Mouse (Mus musculus): ENCODE measurements around the gene Rprd1b. TPM values are rescaled to one million over a fixed set of nuclear protein-coding genes. Genes with fewer than 3 reads are reported as not detected.

The Rprd1b gene
- total RNA-seq, 2 experiments from 2014 or later, result 37.3 to 39.1 TPM

DNA sequence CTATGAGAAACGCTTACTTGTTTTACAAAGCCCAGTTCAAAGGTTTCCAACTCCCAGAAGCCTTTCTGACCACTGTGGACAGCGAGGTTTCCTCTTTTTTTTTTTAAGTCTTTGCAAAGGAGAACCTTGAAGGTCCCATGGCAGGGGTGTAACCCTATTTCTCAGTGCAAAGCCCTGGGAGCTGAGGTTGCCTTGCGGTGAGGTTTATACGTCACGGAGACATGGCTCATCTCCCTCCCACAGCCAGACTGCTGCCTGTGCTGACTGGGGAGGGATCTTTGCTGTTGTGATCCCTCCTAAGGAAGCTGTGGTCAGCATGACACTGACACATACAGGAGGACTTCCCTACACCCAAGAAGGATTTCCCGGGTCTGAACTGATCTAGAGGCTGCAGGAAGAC, 104.8 kb downstream of the Rprd1b start:
- intact Hi-C loops (cut with DNase I), result no loop called here
- DNase-seq (ENCODE audit: extremely low spot score in 1 of 2, low spot score in 2 of 2), result no peak

DNA sequence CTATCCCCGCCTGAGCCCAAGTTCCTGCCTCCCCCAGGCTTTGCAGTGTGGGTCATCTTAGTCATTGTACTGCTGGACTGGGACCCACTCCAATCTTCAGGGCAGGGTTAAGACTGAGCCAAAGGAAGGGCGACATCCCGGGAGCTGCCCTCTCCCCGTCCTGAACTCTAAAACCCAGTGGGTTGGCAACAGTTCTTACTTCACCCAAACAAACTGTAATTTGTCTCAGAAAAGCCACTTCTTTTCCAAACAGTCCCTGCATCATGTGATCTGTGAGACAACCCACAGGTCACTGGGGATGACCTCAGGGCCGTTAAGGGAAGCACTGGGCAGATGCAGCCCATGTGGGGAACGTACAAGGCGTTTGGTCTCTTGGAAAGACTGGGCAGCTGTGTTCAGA, 107.9 kb downstream of the Rprd1b start:
- intact Hi-C loops (cut with DNase I), result no loop called here
- DNase-seq (ENCODE audit: extremely low spot score in 1 of 2, low spot score in 2 of 2), result no peak

DNA sequence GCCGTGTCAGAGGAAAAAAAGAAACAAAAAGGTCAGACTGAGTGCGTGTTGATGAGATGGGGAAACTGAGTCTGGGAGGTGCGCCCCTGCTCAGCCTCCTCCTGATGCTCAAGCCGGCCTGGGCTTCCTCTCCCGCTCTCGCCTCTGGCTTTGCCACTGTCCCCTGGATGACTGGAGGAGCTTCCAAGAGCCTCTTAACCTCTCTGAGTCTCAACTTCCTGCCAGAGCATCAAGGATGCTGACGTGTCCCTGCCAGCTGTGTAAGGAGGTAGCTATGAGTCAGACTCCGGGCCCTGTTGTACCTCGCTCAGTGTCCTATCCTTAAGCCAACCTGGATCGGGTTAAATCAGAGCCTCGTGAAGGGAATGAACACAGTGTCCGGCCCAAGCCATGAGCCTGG, 109.5 kb downstream of the Rprd1b start:
- intact Hi-C loops (cut with DNase I), result no loop called here
- no peak for DNase-seq (ENCODE audit: extremely low spot score in 1 of 2, low spot score in 2 of 2)

DNA sequence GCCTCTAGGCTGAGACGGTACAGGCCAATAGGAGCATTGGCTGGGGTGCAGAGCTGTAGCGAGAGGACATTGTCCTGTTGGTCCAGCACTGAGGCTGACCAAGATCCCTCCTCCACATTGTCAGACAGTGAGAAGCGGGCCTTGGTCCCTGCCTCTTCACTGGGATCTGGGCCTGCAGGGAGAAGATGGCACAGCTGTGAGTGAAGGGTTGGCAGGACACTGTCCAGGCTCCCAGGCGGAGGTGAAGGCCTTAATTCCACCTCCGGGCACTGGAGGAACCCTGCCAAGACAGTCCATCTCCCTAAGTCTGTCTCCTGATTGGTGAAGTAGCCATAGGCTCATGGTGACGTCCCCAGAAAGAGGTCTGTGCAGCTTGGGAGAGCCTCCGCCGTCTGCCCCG, 110.5 kb downstream of the Rprd1b start:
- intact Hi-C loops (cut with DNase I), result no loop called here
- DNase-seq (ENCODE audit: extremely low spot score in 1 of 2, low spot score in 2 of 2), result no peak

DNA sequence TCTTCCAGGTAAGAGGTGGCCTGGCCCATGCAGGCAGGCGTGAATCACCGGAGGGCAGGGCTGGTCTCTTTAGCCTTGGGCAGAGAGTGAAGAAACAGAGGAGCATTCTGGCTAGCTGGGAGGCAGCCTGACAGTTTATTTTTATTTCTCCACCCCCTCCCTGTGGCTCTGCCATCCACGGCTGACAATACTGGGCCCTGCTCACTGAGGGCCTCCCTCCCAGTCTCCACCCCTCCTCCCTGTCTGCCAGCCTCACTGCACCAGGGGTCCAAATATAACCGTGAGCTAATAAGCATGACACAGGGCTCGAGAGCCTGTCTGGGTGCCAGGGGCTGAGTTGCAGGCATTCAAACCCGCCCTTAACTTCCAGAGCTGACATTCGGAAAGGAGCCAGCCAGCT, 111.3 kb downstream of the Rprd1b start:
- intact Hi-C loops (cut with DNase I), result loop anchor here (5.0 kb wide), 1 partner anchor 32 kb away; no protein-coding TSS in a partner anchor
- no peak for DNase-seq (ENCODE audit: extremely low spot score in 1 of 2, low spot score in 2 of 2)

DNA sequence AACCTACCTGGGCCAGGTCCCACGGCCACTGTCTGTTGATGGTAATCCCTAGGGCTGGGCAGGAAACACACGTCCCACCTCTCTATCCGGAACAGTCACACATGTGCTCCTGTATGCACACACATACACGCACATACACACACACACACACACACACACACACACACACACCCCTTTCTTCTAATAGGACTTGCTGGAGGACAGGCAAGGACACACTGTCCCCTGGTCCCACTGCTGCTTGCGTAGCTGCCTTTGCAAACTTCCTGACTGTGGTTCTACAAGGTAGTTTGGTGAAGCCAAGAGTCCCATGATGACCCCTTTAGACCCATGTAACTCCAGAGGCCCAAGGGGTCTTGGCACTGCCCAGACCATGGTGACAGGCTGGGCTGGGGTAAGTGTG, 112.4 kb downstream of the Rprd1b start:
- no peak for DNase-seq (ENCODE audit: extremely low spot score in 1 of 2, low spot score in 2 of 2)
- intact Hi-C loops (cut with DNase I), result loop anchor here (5.0 kb wide), 1 partner anchor 33 kb away; no protein-coding TSS in a partner anchor

DNA sequence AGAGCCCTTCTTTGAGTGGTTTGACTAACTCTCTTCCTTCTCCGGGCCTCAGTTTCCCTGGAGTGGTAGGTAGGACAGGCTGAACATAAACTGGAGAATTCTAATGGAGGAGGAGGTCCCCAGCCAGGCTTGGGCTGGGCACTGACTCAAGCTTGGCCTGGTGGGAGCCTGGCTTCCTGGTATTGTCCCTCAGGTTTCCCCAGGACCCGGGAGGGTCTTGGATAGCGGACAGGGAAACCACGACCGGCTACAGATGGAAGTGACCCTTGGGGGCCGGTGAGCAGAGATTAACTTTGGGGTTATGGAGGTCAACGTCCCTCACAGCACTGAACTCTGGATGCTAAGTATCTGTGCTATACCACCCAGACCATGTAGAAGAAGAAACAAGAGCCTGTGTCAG, 113.0 kb downstream of the Rprd1b start:
- no peak for DNase-seq (ENCODE audit: extremely low spot score in 1 of 2, low spot score in 2 of 2)
- intact Hi-C loops (cut with DNase I), result loop anchor here (5.0 kb wide), 1 partner anchor 34 kb away; no protein-coding TSS in a partner anchor

DNA sequence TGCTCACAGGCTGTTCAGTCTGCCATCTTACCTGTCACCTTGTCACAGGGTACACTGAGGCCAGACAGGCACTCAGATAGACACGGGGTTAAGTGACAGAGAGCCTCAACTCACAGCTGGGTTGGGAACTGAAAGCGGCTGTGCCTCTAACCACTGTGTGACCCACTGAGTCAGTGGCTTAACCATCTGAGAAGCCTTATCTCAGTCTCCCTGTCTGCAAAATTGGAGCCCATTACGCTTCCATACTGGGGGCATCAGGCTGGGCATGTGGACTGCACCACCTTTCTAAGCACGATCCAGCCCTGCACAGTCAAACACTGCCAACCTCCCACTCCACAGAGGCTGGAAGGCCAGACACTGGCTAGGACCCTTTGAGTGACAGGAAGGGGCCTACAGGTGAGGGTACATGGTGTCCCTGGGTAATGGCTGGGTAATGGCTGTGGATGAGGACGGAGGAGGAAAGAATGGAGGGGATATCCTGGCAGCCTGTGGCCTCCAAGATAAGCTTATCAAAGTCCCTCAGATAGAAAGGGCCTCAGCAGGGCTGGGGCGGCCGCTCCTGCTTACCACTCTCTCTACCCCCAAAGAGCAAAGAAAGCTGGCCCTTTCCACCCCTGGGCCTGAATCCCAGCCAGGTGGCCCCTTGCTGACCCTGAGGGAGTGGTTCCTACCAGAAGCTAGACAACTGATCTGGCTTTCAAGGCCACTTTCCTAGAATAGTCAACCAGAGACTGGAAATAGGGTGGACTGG, 113.6 kb downstream of the Rprd1b start:
- DNase-seq (ENCODE audit: extremely low spot score in 1 of 2, low spot score in 2 of 2), result no peak
- intact Hi-C loops (cut with DNase I), result loop anchor here (5.0 kb wide), 1 partner anchor 35 kb away; no protein-coding TSS in a partner anchor

DNA sequence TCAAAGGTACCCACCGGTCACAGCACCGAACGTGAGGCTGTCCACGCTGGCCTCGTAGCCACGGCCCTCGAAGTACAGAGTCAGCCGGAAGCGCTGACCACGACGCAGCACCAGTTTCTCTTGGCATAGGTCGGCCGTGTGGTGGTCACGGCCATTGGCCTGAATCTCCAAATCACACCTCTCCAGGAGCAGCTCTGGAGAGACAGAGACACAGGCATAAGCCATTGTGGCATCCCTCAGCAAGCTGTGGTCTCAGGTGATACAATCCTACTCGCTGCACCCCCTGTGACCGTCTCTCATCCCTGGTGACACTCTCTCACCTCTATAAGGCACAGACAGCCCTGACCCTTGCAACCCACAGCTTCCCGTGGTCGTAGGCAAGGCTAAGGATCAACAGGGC, 114.7 kb downstream of the Rprd1b start:
- DNase-seq (ENCODE audit: extremely low spot score in 1 of 2, low spot score in 2 of 2), result no peak
- intact Hi-C loops (cut with DNase I), result loop anchor here (5.0 kb wide), 1 partner anchor 36 kb away; no protein-coding TSS in a partner anchor

DNA sequence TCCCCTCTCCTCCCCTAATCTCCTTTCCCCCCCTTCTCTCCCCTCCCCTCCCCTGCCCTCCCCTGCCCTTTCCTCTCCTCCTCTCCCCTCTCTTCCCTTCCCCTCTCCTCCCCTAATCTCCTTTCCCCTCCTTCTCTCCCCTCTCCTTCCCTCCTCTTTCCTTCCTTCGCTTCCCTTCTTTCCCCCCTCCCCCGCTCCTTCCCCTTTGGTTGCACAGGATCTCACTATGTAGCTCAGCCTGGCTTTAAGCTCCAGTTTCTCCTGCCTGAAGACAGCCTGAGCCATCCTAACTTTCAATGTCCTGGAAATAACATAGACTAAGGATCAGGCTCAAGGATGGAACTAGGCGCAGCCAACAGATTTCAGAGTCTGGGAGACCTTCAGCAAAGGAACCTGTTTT, 115.5 kb downstream of the Rprd1b start:
- intact Hi-C loops (cut with DNase I), result loop anchor here (5.0 kb wide), 1 partner anchor 37 kb away; no protein-coding TSS in a partner anchor
- no peak for DNase-seq (ENCODE audit: extremely low spot score in 1 of 2, low spot score in 2 of 2)

DNA sequence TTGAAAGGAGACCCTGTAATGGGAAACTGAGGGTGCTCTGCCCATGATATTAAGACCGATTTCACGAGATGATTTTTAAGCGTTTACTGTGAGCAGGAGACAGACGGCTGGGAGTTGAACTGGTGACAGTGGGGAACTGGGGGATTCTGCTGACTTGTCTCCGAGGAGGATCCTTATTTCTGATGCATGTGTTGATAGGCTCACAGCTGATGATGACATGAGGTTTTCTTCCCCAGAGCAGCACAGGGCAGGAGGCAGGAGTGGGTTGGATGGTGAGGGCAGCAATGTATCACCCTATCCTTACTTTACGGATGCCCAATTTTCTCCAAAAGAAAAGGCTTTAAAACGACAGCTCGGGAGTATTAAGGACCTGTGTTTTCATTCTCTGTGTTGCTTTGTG, 116.0 kb downstream of the Rprd1b start:
- intact Hi-C loops (cut with DNase I), result loop anchor here (5.0 kb wide), 1 partner anchor 37 kb away; no protein-coding TSS in a partner anchor

DNA sequence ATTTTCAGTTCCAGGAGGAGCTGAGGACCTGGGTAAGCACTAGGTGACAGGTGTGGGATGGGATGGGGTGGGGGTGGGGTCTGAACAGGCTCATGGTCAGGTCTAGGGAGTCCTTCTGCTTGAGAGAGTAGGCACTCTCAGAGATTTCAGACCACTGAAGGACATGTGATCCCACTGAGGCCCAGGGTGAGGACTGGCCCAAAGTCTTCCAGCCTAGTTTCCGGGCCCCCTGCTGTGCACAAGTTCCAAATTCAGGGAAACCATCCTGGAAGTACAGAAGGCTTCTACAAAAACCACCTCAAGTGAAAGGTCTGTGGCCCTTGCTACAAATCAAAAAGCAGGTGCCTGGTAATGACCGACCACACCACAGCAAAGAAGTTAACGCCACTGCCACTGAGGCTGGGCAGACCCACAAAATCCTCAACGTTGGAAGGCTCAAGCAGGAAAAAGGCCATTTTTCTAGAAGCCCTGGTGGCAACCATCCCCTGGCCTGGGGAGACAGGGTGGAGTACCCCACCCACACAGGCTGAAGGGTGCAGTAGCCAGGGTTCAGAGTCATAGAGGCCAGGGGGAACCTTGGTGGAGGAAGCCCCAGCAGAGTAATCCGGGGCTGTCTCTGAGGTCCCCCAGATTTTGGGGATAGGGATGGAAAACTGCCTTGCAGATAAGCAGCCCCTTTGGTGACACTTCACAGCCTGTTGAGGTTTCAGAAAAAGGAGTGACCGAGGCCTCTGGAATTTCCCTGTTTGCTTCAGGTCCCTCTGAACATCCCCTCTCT, 116.6 kb downstream of the Rprd1b start:
- intact Hi-C loops (cut with DNase I), result loop anchor here (5.0 kb wide), 1 partner anchor 38 kb away; no protein-coding TSS in a partner anchor
- DNase-seq (ENCODE audit: extremely low spot score in 1 of 2, low spot score in 2 of 2), result no peak

More for the DNA sequence above, 116.0 kb downstream of the Rprd1b start:
- DNase-seq (ENCODE audit: extremely low spot score in 1 of 2, low spot score in 2 of 2), result no peak

DNA sequence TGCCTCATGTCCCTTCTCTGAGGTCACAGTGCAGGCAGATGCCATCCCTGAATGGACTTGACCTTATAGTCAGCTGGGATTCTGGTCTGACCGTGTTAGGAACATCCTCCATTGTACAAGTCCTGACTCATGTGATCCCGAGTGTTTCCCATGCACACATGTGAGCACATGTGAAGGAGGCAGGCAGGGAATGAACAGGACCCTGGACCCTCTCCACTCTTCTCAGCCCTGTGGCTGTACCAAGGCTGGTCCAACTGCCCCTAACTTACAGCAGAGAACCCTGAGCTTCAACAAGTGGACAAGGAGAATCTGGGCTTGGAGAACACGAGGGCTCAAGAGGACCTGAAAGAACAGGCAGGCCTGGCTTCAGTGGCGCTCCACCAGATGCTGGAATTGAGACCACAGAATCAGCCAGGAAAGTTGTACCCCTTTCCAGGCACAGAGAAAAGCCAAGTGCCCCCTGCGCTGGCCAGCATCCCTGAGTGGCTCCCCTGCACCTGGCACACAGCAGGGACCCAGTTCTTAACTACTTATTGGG, 117.3 kb downstream of the Rprd1b start:
- DNase-seq (ENCODE audit: extremely low spot score in 1 of 2, low spot score in 2 of 2), result no peak
- intact Hi-C loops (cut with DNase I), result no loop called here

DNA sequence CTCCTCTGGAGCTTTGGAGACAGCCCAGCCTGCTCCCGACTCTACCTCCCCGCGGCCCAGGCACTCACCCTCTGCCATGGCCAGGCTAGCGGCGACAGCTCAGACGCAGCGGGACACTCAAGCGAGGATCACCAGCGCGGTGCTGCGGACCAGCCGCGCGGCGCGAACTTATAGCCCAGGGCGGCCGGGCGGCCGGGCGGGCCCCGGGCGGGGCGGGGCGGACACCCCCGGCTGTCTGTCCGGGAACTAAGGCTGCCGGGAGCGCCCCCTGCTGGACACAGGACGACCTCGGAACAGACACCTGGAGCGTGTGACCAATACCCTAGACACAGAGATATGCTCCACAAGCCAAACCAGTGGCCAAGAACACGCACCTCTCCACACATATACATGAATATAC, 117.9 kb downstream of the Rprd1b start, which contains the start of gene Tgm2:
Gene Tgm2, minus strand, starts transcription at position 214 of the 400 bp plus-strand sequence.
- intact Hi-C loops (cut with DNase I), result no loop called here
- peak in 1 of 2 experiments; percentile 89 for DNase-seq (ENCODE audit: extremely low spot score in 1 of 2, low spot score in 2 of 2)

DNA sequence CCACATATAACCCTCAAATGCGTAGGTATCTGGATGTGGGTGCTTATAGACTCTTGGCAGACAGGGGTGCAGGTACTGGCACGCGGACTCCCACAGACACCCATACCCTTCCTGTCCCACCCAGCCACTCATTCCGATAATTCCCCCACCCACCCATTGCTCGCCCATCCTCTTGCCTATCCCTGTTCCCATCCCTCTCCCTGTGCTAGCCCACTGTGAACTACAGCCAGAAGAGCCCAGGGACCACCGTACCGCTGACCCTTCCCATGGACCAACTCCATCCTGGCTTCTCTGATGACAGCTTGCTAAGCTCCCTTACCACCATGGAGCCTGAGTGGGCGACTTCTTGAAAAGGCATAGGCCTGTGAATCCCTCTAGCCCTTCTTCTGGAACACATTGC, 118.7 kb downstream of the Rprd1b start:
- DNase-seq (ENCODE audit: extremely low spot score in 1 of 2, low spot score in 2 of 2), result no peak
- intact Hi-C loops (cut with DNase I), result no loop called here

DNA sequence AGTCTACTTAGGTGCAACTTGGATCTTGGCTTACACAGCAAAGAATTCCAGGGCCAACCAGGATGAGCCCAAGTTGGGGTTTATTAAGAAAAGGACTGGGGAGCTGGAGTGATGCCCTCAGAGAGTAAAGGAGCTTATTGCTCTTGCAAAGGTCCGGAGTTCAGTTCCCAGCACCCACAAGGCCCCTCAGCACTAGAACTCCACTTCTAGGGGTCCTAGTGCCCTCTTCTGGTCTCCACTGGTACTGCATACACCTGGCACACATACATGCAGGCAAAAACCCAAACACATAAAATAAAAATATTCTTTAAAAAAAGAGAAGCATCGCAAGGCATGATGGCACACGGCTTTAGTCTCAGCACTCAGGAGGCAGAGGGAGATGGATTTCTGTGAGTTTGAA, 122.8 kb downstream of the Rprd1b start:
- no peak for DNase-seq (ENCODE audit: extremely low spot score in 1 of 2, low spot score in 2 of 2)
- intact Hi-C loops (cut with DNase I), result no loop called here

DNA sequence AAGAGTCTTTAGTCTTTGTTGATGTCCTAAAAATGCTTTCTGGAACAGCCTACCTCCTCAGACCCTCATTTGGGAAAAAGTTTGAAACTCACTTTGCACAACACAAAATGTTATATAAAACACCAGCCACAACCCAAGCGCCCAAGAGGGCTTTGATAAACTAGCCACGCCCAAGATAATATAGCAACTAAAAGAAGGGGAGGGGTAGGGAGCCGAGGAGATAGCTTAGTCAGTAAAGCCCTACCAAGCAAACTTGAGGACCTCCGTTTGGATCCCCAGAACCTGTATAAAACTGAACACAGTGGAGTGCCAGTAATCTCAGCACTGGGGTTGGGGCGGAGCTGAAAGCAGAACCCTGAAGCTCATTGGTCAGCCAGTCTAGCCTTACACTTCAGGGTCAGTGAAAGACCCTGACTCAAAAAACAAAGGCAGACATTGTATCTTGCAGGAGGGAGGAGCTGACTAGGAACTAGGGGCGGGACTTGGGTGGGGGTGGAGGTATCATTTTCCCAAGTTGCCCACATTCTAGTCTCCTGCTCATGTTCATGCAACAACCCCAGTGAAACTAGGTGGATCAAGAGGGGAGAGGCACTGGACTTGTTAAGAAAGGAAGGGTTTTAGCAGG, 124.5 kb downstream of the Rprd1b start:
- DNase-seq (ENCODE audit: extremely low spot score in 1 of 2, low spot score in 2 of 2), result no peak

DNA sequence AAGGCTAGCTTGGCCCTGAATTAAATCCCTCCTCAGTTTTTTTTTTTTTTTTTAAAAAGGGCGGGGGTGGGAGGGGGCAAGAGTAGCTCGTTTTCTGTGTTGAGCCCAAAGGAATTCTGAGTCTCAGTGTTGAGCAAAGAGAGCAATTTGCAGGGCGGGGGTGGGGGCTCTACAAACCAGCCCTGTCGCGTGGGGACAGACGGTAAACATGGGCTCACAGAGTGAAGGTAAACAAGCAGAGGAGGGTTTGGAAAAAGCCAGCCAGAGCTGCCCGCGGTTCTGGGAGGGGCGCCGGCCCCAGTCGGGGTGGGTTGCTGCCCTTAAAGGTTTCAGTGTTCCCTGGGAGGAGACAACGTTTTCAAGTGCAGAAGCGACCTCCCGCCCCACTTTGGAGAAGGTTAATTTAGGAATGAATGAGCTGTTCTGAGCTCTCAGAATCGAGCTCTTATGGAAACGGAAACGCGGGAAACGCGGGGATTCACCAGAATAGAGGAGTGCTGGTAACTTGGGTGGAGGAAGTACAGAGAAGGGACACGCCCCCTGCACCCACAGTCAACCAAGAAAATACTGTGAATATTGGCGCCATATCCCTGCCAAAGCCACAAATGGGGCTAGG, 125.5 kb downstream of the Rprd1b start:
- no peak for DNase-seq (ENCODE audit: extremely low spot score in 1 of 2, low spot score in 2 of 2)
- intact Hi-C loops (cut with DNase I), result no loop called here

More for the DNA sequence above, 124.5 kb downstream of the Rprd1b start:
- intact Hi-C loops (cut with DNase I), result no loop called here

DNA sequence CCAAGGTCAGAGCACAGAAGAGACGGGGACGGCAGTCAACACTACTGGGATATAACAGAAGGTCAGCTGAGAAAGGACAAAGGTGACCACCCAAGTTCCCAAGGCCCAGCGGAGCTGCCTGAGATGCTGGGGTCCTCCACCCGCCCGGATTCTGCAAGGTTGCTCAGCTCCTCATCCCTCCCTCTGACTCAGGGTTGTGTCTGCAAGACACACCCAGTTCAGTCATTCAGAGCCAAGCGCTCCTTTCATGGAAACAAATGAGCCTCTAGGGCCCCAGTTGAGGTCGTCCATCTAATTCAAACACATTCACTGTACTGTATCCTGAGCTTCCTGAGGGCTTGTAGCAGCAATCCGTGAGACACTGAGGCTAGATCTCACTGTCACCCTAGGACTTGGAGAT, 126.3 kb downstream of the Rprd1b start:
- DNase-seq (ENCODE audit: extremely low spot score in 1 of 2, low spot score in 2 of 2), result no peak
- intact Hi-C loops (cut with DNase I), result no loop called here
